Mouse (Mus musculus): ENCODE results near the gene Aatf.

Gene Aatf

GRCm38 (mm10) chr11:84513171-84514116 is at the start of gene Aatf:
TSS of gene Aatf (minus strand) at chr11:84513522.
- DNase-seq (ENCODE audit: extremely low spot score, low read depth, low spot score), result peak; percentile 96

DNA sequence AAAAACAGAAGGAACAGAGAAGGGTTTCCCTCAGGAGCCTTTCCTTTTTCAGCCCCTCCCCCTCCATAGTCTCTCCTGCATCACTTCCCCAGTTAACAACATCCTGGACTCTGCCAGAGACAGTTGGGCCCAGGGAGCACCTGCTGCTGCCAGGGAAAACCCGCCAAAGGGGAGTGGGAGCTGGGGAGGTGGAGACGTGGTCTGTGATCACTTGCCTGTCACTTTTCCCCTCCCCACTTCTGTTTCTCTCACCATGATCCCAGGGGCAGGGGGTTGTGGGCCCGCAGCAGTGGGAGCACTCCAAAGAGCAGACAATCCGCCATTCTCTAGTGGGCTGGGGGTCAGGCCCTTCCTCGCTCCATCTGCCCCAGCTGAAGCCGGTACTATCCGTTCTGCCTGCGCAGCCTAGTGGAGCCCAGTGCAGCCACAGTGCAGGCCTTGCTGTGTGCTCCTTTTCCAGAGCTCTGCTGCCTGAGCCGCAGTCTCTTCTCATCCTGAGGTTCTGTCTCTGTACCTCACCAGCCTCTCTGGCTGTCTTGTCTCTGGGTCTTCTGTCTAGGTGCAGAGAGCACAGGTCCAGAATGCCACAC is 49.5 kb upstream of the Aatf start:
- no peak for DNase-seq (ENCODE audit: extremely low spot score, low read depth, low spot score)

GRCm38 (mm10) chr11:84561546-84561945 is 48.2 kb upstream of the Aatf start:
- DNase-seq (ENCODE audit: extremely low spot score, low read depth, low spot score), result no peak

DNA sequence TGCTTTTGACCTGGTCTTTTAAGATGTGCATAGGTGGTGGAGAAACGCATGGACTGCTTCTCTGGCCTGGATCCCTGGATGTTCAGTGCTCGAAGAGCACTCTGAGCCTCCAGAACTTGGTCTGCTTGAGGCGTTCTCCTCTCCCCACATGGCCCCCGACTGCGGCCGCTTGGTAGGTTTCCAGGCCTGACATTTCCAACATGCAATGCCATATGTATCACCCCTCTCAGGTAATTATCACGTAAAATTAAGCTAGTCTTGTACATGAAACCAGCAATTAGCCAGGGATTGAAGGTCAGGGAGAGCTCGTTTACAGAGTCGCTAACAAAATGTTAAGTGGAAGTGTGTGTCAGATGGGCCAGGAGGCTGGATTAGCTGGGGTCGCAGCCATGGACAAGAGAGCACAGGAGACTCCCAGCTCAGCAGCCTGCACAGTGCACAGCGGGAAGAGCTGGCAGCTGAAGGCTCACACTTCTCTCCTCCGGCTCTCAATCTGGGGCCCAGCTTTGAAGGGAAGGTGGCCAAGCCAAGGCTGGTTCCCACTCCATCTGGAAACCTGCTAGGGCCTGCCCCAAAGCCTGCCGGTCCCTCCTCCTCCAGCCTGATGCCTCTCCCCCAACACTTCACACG is 40.6 kb upstream of the Aatf start:
- DNase-seq (ENCODE audit: extremely low spot score, low read depth, low spot score), result no peak

- DNase-seq (ENCODE audit: extremely low spot score, low read depth, low spot score), result no peak
These were observed 38.0 kb upstream of the Aatf start for GRCm38 (mm10) chr11:84551296-84551695.

DNA sequence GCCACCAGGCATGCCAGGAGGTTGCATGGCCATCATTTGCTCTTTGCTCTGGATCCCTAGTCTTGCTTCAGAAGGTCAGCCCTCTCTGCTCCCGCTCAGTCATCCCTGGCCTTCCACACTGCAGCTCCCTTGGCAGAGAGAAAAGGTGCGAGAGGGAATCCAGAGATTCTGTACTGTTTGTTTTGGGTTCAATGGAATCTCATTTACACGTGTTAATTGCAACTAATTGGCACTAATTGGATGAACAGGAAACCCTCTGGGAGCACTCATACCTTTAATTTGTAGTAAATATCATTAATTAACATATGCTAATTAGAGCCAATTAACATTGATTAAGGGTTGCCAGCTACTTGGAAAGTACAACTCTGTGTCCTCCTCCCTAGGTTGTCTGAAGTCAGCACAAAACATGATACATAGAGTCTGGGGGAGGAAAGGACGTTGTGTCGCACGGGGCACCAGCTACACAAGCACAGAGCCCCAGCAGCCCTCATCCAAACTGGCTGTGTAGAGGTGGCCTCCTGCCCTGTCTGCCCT is 36.0 kb upstream of the Aatf start:
- no peak for DNase-seq (ENCODE audit: extremely low spot score, low read depth, low spot score)

DNA sequence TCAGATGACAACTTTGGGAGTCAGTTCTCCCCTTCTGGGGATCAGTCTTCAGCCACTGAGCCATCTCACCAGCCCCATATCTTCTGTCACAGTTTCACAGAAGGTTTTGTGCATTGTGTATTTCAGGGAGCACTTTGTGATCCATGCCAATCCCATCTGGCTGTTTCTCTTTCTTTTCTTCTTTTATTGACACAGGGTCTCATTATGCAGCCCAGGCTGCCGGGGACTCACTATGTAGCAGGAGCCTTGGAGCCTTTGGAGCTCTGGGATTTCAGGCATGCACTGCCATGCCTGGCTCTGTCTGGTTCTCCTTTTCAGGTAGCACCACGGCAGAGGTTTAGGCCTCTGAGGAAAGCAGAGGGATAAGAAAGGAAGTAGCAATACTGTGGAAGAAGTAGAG is 35.0 kb upstream of the Aatf start:
- DNase-seq (ENCODE audit: extremely low spot score, low read depth, low spot score), result no peak

GRCm38 (mm10) chr11:84539981-84540380 is 26.7 kb upstream of the Aatf start:
- DNase-seq (ENCODE audit: extremely low spot score, low read depth, low spot score), result no peak

GRCm38 (mm10) chr11:84529797-84530703 is 16.7 kb upstream of the Aatf start:
- no peak for DNase-seq (ENCODE audit: extremely low spot score, low read depth, low spot score)

- DNase-seq (ENCODE audit: extremely low spot score, low read depth, low spot score), result no peak
These were observed 15.9 kb upstream of the Aatf start for GRCm38 (mm10) chr11:84529143-84529755.

DNA sequence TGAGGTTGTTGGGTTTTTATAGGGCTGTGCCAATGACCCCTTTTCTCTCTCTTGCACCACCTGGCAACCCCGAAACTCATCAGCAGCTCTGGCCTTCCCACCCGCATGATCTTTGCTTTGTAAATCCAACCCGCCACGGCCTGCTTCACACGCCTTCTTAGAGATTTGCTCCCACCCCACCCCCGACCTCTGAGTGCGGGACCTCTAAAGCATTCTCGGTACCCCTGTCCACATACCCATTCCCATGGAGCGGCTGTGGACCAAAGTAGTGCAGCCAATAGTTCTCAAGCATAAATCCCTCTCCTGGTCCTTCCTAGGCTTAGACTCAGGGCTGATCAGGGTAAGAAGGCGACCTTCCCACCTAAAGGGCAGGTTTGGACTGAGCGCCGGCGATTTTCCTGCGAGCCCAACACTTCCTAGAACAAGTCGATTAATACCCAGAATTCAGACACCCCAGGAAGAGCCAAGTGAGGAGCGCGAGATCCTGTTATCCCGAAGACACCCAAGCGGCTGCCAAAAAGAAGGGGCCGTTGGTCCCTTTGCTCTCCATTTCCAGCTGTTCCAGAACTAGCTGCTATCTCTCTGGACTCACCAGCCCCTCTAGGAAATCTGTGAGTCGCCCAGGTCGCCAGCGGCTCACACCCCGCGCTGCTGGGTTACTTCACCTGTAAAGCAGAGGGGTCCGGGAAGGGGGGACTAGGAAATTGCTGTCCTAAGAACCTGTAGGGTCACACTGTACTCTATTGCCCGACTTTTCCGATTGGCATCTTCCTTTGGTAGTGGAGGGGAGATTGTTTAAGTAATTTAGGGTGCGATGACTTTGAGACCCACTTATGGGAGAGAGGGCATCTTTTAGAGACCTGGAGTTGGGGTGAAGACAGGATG is 13.9 kb upstream of the Aatf start:
- DNase-seq (ENCODE audit: extremely low spot score, low read depth, low spot score), result no peak

DNA sequence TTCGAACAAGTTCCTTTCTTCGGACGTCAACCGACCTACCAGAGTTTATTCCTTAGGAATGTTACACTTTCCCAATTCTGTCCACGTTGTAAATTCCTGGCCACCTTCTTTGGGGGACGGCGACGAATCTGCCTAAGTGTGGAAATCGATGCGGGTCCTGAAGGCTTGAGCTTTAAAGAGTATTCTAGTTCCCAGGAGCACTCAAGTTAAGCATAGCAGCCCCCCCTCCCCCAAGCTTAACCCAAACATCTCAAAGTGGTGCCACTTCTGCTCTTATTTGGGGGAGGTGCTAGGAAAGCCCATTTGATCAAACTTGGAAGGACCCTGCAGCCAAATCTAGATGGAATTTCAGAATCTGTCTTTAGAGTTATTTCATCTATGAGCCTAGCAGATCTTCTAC is 13.1 kb upstream of the Aatf start:
- DNase-seq (ENCODE audit: extremely low spot score, low read depth, low spot score), result no peak

GRCm38 (mm10) chr11:84525421-84526274 is 12.3 kb upstream of the Aatf start, which contains the start of gene Lhx1:
TSS of gene Lhx1 (minus strand) at chr11:84525535.
- DNase-seq (ENCODE audit: extremely low spot score, low read depth, low spot score), result no peak

- DNase-seq (ENCODE audit: extremely low spot score, low read depth, low spot score), result no peak
These were observed 11.4 kb upstream of the Aatf start for GRCm38 (mm10) chr11:84524511-84525270.

DNA sequence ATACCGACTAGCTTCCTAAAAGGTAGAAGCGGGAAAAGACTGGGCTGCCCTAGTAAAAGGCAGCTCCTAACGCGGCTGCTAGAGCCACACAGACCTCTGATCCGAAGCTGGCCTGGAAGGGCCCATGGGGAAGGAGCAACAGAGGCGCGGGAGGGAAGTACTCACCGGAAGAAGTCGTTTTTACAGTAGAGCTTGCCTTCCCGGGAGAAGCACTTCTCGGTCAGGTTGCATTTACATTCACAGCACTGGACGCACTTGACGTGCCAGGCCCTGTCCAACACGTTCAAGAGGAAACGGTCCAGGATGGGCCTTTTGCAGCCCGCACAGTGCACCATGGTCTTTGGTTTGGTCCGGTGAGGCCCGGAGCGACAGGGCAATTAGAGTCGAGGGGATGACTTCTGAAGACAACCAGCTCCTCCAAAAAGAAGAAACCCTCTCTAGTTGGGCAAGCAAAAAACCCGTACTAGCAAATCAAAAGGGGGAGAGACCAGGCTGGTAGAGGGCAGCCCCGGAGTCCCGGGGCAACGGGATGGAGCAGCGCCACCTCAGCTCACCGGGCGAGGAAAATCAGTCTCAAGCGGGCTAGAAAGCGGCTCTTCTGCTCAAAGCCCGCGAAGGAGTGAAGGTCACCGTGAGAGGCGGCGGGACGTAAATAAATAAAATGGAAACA is 10.7 kb upstream of the Aatf start:
- no peak for DNase-seq (ENCODE audit: extremely low spot score, low read depth, low spot score)

DNA sequence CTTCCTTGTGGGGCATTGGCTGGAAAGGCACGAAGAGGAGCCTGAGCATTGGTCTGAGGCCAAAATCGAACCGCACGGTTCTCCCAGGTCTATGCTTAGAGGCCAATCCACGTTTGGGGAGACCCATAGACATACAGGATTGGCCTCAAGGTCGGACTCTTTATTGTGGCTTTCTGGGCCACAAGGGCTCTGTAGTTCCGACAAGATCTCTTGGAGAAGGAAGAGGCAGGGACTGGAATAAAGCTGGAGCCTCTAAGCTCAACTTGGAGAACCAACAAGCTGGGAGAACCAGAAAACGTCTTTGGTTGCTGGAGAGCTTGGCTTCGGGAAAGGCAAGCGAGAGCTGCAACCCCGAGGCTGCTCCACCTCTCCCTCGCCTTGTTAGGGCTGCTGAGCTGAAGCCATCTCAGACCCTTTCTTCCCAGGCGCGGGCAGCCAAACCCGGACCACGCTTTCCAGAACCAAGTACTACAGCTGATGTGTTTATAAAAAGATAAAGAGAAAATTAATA is 10.1 kb upstream of the Aatf start:
- no peak for DNase-seq (ENCODE audit: extremely low spot score, low read depth, low spot score)
